Mouse (Mus musculus) hindbrain, embryonic 11.5 days (tissue): ENCODE results near the gene Churc1. TPM values are rescaled to one million over a fixed set of nuclear protein-coding genes. Genes with fewer than 3 reads are reported as not detected.

Experiments used
- ATAC-seq: fragments of 200-750 bp; cut with Nextera tagmentation; 2 replicates; pipeline ENCODE4 v1.8.0; 2017; ENCODE audit warnings: mild to moderate bottlenecking, moderate TSS enrichment, moderate library complexity; ENCODE audit not compliant: low FRiP score
- DNase-seq: peaks from one replicate; pipeline ENCODE4 v3.0.0-alpha.2; 2015; ENCODE audit warnings: low spot score
- H3K27ac ChIP-seq: fragments of 300-500 bp; sonication (generic); 2 replicates; pipeline ENCODE4 v1.5.1; 2014; ENCODE audit warnings: mild to moderate bottlenecking, low read depth, low read length
- H3K27me3 ChIP-seq: fragments of 300-500 bp; sonication (generic); 2 replicates; pipeline ENCODE4 v1.6.1; 2014; ENCODE audit warnings: mild to moderate bottlenecking, low read length, moderate library complexity, mixed read lengths; ENCODE audit not compliant: control insufficient read depth, insufficient read depth
- H3K36me3 ChIP-seq: fragments of 300-500 bp; sonication (generic); 2 replicates; pipeline ENCODE4 v1.6.1; 2014; ENCODE audit warnings: mild to moderate bottlenecking, low read length, moderate library complexity, mixed read lengths; ENCODE audit not compliant: control insufficient read depth, insufficient read depth
- H3K4me1 ChIP-seq: fragments of 300-500 bp; sonication (generic); replicated peaks from 2 replicates; pipeline ENCODE4 v1.6.1; 2014; ENCODE audit warnings: low read length, mixed read lengths; ENCODE audit not compliant: control insufficient read depth, insufficient read depth
- H3K4me2 ChIP-seq: fragments of 300-500 bp; sonication (generic); replicated peaks from 2 replicates; pipeline ENCODE4 v1.6.1; 2014; ENCODE audit warnings: mild to moderate bottlenecking, low read depth, low read length
- H3K4me3 ChIP-seq: fragments of 300-500 bp; sonication (generic); 2 replicates; pipeline ENCODE4 v1.5.1; 2014; ENCODE audit warnings: low read depth, low read length
- H3K9ac ChIP-seq: fragments of 300-500 bp; sonication (generic); 2 replicates; pipeline ENCODE4 v1.6.1; 2014; ENCODE audit warnings: low read depth, low read length
- H3K9me3 ChIP-seq: fragments of 300-500 bp; sonication (generic); 2 replicates; pipeline ENCODE4 v1.6.1; 2016; ENCODE audit warnings: low read length; ENCODE audit not compliant: control insufficient read depth
- WGBS: fragments of 180-500 bp; shearing (Covaris S2); extraction: QIAGEN DNeasy Blood & Tissue Kit; methylation state at CpG from one replicate; pipeline ENCODE4 v1.1.7; 2014; 5-methylcytosine and 5-hydroxymethylcytosine counted together
- polyA plus RNA-seq: library from polyadenylated mRNA; unstranded; fragments of >200 nt; fragmentation: Nextera tagmentation; extraction: Ambion mirVana; gene quantifications from 2 replicates; pipeline ENCODE4 v1.2.1, GENCODE M21; 2014

Churc1 gene
- polyA plus RNA-seq, result 99.5 and 106 TPM in 2 replicates

DNA sequence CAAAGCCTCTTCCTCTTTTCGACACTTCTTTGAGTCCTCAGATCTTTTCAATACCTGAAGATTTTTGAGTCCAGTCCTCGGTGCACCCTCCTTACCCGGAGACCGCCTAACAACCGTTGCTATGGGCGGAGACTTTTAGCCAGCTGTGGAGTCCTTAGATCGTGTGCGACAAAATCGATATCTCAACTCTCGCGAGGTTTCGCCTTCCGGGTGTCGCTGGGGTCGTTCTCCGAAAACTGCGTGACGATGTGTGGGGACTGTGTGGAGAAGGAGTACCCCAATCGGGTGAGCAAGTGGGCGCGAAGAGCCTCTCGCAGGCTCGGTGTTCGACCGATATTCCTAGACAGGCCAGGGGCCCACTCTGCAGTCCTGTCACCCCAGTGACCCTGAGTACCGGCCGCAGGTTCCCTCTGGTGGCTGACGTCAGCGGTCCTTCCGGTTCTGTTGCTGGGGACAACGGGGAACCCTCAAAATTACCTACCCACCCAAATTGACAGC is at the start of gene Churc1, which contains the start of gene Fntb:
Gene Churc1, plus strand, starts transcription at position 185 of the 498 bp plus-strand sequence.
Gene Fntb, plus strand, starts transcription at position 236 of the 498 bp plus-strand sequence.
- Histone ChIP-seq H3K4me1 (peaks cover 3% of the 10 kb centered on the region; the same call in 1 of the 2 replicates), H3K4me2 (peak within 1 kb of the TSS; percentile 47), H3K9ac (peak within 1 kb of the TSS; percentile 72), H3K27me3 (no peaks in the 10 kb centered on the region), H3K4me3 (peak within 1 kb of the TSS; percentile 63), H3K36me3 (no peaks in the 10 kb centered on the region), H3K27ac (peak within 1 kb of the TSS; percentile 64), H3K9me3 (no peaks in the 10 kb centered on the region)
- under 1% methylated on average over 31 of the region's 31 CpGs for WGBS
- DNase-seq (peak; percentile 97), ATAC-seq (peak; percentile 98)

GRCm38 (mm10) chr12:76718384-76718783 is 47.0 kb upstream of the Churc1 start:
- Histone ChIP-seq H3K27me3 (no peaks in the 10 kb centered on the region), H3K4me1 (no peaks in the 10 kb centered on the region), H3K36me3 (no peaks in the 10 kb centered on the region), H3K27ac (no peak overlapping the region), H3K9me3 (no peaks in the 10 kb centered on the region), H3K9ac (no peak overlapping the region), H3K4me2 (no peak overlapping the region), H3K4me3 (no peak overlapping the region)
- WGBS, result 88% methylated on average over 4 of the region's 4 CpGs
- DNase-seq, result no peak
- ATAC-seq, result no peak

DNA sequence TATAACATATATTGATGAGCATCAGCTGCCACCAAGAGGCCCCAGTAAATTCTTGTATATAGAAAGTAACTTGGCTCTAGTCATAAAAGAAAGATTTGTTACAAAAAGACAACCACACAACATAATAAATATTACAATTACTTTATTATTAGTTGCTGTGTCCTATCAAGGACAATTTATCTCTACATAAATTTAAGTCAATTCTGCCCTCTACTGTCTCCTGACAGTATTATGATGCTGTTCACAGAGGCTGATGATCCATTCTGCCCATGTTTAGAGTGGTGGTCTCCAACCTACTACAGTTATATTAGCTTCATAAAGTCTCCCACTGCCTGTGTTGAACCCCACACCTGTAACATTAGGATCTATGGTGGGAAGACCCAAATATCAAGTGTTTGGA is 44.8 kb upstream of the Churc1 start:
- no peak for DNase-seq

GRCm38 (mm10) chr12:76722026-76722425 is 43.3 kb upstream of the Churc1 start:
- WGBS, result 83% methylated on average over 3 of the region's 3 CpGs
- Histone ChIP-seq H3K9ac (no peak overlapping the region), H3K4me1 (no peaks in the 10 kb centered on the region), H3K27me3 (no peaks in the 10 kb centered on the region), H3K4me3 (no peak overlapping the region), H3K27ac (no peak overlapping the region), H3K4me2 (no peak overlapping the region), H3K36me3 (no peaks in the 10 kb centered on the region), H3K9me3 (no peaks in the 10 kb centered on the region)
- DNase-seq (no peak), ATAC-seq (no peak)

More for the DNA sequence above, 44.8 kb upstream of the Churc1 start:
- no peaks in the 10 kb centered on the region for H3K36me3 ChIP-seq
- ATAC-seq, result no peak
- no peaks in the 10 kb centered on the region for H3K4me1 ChIP-seq
- H3K4me2 ChIP-seq, result no peak overlapping the region
- no peak overlapping the region for H3K27ac ChIP-seq
- H3K27me3 ChIP-seq, result no peaks in the 10 kb centered on the region
- H3K9me3 ChIP-seq, result no peaks in the 10 kb centered on the region
- no peak overlapping the region for H3K9ac ChIP-seq
- H3K4me3 ChIP-seq, result no peak overlapping the region

DNA sequence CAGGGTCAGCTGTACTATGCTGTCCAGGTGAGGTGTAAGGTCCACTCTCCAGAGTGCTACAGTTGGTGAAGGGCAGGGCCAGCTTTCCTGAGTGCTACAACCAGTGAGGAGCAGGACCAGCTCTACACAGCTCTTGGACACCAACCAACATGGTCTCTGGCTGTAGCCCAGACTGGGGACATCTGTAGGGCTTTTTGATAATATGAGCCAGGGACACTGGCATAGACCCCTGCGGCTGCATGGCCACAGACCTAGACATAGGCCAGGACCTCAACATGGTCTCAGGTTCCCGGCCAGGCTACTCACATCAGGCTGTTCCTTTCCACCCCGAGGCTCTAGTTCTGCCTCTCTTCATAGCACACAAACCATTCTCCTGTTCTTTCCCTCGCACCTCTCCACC is 37.4 kb upstream of the Churc1 start:
- H3K4me2 ChIP-seq, result no peak overlapping the region
- 81% methylated on average over 4 of the region's 4 CpGs for WGBS
- ATAC-seq, result no peak
- no peak overlapping the region for H3K9ac ChIP-seq
- no peaks in the 10 kb centered on the region for H3K4me1 ChIP-seq
- no peak for DNase-seq
- H3K36me3 ChIP-seq, result no peaks in the 10 kb centered on the region
- H3K27me3 ChIP-seq, result no peaks in the 10 kb centered on the region
- no peak overlapping the region for H3K27ac ChIP-seq
- no peaks in the 10 kb centered on the region for H3K9me3 ChIP-seq
- H3K4me3 ChIP-seq, result no peak overlapping the region

DNA sequence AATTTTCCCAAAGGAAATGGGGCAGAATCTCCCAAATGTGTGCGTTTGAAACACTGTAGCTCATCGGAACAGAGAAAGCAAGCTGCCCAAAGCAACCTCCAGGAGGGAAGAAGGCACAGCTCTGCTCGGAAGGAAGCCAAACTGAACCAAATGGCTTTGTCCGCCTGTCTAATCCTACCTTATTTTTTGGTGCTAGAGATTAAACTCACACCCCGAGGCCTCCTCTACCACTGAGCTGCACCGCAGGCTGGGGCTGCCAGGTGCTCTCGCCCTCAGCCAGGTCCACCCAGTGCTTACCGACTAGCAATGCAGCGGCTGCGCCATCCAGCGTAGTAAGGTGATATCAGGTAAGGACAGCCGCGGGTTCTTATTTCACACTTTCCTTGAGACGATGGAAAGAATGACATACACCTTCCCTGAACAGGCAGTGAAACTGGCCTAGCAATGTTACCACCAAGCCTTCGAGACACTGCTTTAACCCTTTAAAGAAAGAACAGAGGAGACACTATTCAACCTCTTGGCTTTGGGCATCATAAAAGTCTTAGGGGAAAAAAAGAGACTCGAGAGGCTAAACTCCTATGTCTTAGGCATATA is 14.4 kb upstream of the Churc1 start:
- H3K27me3 ChIP-seq, result no peaks in the 10 kb centered on the region
- no peaks in the 10 kb centered on the region for H3K4me1 ChIP-seq
- no peaks in the 10 kb centered on the region for H3K9me3 ChIP-seq
- 84% methylated on average over 16 of the region's 16 CpGs for WGBS
- H3K4me2 ChIP-seq, result no peak overlapping the region
- H3K4me3 ChIP-seq, result no peak overlapping the region
- DNase-seq (no peak), ATAC-seq (no peak)
- H3K9ac ChIP-seq, result no peak overlapping the region
- no peak overlapping the region for H3K27ac ChIP-seq
- no peaks in the 10 kb centered on the region for H3K36me3 ChIP-seq

GRCm38 (mm10) chr12:76752652-76753318 is 12.6 kb upstream of the Churc1 start:
- H3K9ac ChIP-seq, result no peak overlapping the region
- ATAC-seq, result no peak

DNA sequence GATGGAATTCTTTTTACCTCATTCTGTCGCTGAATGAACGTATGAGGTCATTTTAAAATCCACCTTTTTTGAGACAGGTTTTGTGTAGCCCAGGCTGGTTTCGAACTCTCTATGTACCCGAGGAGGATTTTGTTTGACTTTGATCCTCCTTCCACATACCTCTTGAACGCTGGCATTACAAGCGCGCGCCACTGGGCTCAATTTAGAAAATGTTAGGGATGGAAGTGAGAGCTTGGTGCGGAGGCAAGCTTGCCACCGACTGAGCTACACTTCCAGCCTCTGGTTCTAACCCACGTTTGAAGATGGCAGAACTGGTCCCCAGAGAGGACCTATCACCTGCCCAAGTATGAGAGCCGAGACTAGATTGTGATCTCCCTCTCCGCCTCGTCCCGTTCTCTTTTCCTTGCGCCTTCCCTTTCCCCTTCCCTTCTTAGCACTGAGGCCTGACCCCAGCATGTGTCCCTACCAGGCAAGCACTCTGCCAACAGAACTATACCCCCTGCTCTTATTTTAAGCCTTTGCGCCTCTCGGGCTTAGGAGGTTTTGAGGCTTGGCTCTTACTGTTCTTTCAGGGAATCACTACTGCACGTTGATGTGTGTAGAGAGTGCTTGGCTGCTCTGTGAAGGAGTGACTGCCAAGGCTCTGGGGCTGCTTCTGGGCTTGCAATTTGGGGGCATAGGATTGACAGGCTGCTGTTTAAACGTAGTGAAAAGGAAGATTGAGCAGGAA is 728 bp downstream of the Churc1 start:
- DNase-seq (no peak), ATAC-seq (peak; percentile 28)
- Histone ChIP-seq H3K27me3 (no peaks in the 10 kb centered on the region), H3K9me3 (no peaks in the 10 kb centered on the region), H3K36me3 (no peaks in the 10 kb centered on the region), H3K4me3 (peak overlapping the region; percentile 63), H3K4me2 (peak overlapping the region; percentile 47), H3K9ac (peak overlapping the region; percentile 72), H3K4me1 (peaks cover 3% of the 10 kb centered on the region; the same call in 1 of the 2 replicates), H3K27ac (peak overlapping the region; percentile 64)
- WGBS, result 35% methylated on average over 20 of the region's 20 CpGs

More at GRCm38 (mm10) chr12:76752652-76753318, 12.6 kb upstream of the Churc1 start:
- H3K4me2 ChIP-seq, result no peak overlapping the region
- H3K36me3 ChIP-seq, result no peaks in the 10 kb centered on the region
- peak; percentile 76 for DNase-seq
- no peaks in the 10 kb centered on the region for H3K27me3 ChIP-seq
- H3K4me3 ChIP-seq, result no peak overlapping the region
- no peaks in the 10 kb centered on the region for H3K9me3 ChIP-seq
- H3K27ac ChIP-seq, result no peak overlapping the region
- H3K4me1 ChIP-seq, result no peaks in the 10 kb centered on the region
- WGBS, result 54% methylated on average over 14 of the region's 14 CpGs
